Mouse (Mus musculus) macrophage (primary cell): ENCODE data around the gene Epn2. TPM values are rescaled to one million over a fixed set of nuclear protein-coding genes. Genes with fewer than 3 reads are reported as not detected.

Experiments used
- H3K27ac ChIP-seq: fragments of 350-480 bp; formaldehyde crosslinking; 2 replicates; pipeline ENCODE4 v1.9.0; 2021
- H3K36me3 ChIP-seq: fragments of 350-480 bp; formaldehyde crosslinking; 2 replicates; pipeline ENCODE4 v1.9.0; 2021; ENCODE audit errors: inconsistent target
- H3K4me3 ChIP-seq: fragments of 350-480 bp; formaldehyde crosslinking; 2 replicates; pipeline ENCODE4 v1.9.0; 2021; ENCODE audit errors: inconsistent target
- H3K79me2 ChIP-seq: fragments of 350-480 bp; formaldehyde crosslinking; 2 replicates; pipeline ENCODE4 v1.9.0; 2021; ENCODE audit errors: inconsistent target
- WGBS: methylation state at CpG from one replicate; pipeline ENCODE4 v1.1.7; 2026; ENCODE audit warnings: inconsistent platforms; ENCODE audit not compliant: missing documents; 5-methylcytosine and 5-hydroxymethylcytosine counted together
- polyA plus RNA-seq: library from polyadenylated mRNA; stranded (reverse); fragments of 250-400 nt; gene quantifications from 3 replicates; pipeline ENCODE4 v1.2.4, GENCODE M21; 2018; ENCODE audit warnings: inconsistent platforms

Epn2 gene
- polyA plus RNA-seq, 1 experiment from 2014 or later: 0.98 TPM

- Histone ChIP-seq H3K79me2 (peaks cover 32% of the 10 kb centered on the region), H3K36me3 (peaks cover 20% of the 10 kb centered on the region), H3K27ac (no peak overlapping the region), H3K4me3 (no peak overlapping the region)
- 94% methylated on average over 2 of the region's 2 CpGs for WGBS
These were observed 84.0 kb downstream of the Epn2 start for GRCm38 (mm10) chr11:61495528-61495927.

GRCm38 (mm10) chr11:61494129-61494997 lies 85.1 kb downstream of the Epn2 start, which contains the start of gene Mapk7:
Mapk7 (minus strand) TSS chr11:61494406.
- Histone ChIP-seq H3K4me3 (peak within 1 kb of the TSS; percentile 91), H3K27ac (peak within 1 kb of the TSS; percentile 84), H3K36me3 (peaks cover 27% of the 10 kb centered on the region), H3K79me2 (peaks cover 33% of the 10 kb centered on the region)
- WGBS: 2% methylated on average over 55 of the region's 62 CpGs

GRCm38 (mm10) chr11:61493525-61494128 lies 85.9 kb downstream of the Epn2 start:
- H3K27ac ChIP-seq: peak overlapping the region; percentile 84
- H3K4me3 ChIP-seq: peak overlapping the region; percentile 91
- H3K36me3 ChIP-seq: peaks cover 34% of the 10 kb centered on the region
- H3K79me2 ChIP-seq: peaks cover 33% of the 10 kb centered on the region
- 9% methylated on average over 50 of the region's 50 CpGs for WGBS

- peak overlapping the region; percentile 91 for H3K4me3 ChIP-seq
- H3K27ac ChIP-seq: peak overlapping the region; percentile 84
- peaks cover 34% of the 10 kb centered on the region for H3K36me3 ChIP-seq
- 81% methylated on average over 12 of the region's 12 CpGs for WGBS
- H3K79me2 ChIP-seq: peaks cover 33% of the 10 kb centered on the region
These were observed 86.6 kb downstream of the Epn2 start for GRCm38 (mm10) chr11:61492749-61493401.

- H3K36me3 ChIP-seq: peaks cover 34% of the 10 kb centered on the region
These were observed 88.5 kb downstream of the Epn2 start for GRCm38 (mm10) chr11:61490944-61491520.

GRCm38 (mm10) chr11:61489874-61490273 lies 89.6 kb downstream of the Epn2 start:
- 95% methylated on average over 7 of the region's 8 CpGs for WGBS
- Histone ChIP-seq H3K36me3 (peaks cover 34% of the 10 kb centered on the region), H3K4me3 (no peak overlapping the region), H3K79me2 (peaks cover 33% of the 10 kb centered on the region), H3K27ac (no peak overlapping the region)

More at GRCm38 (mm10) chr11:61490944-61491520, 88.5 kb downstream of the Epn2 start:
- WGBS: 95% methylated on average over 20 of the region's 22 CpGs
- Histone ChIP-seq H3K79me2 (peaks cover 33% of the 10 kb centered on the region), H3K4me3 (no peak overlapping the region), H3K27ac (no peak overlapping the region)

GRCm38 (mm10) chr11:61489085-61489484 lies 90.4 kb downstream of the Epn2 start:
- no peak overlapping the region for H3K27ac ChIP-seq
- peaks cover 33% of the 10 kb centered on the region for H3K79me2 ChIP-seq
- no peak overlapping the region for H3K4me3 ChIP-seq
- 94% methylated on average over 2 of the region's 2 CpGs for WGBS
- peaks cover 34% of the 10 kb centered on the region for H3K36me3 ChIP-seq

- H3K4me3 ChIP-seq: no peak overlapping the region
- peaks cover 25% of the 10 kb centered on the region for H3K79me2 ChIP-seq
- H3K27ac ChIP-seq: no peak overlapping the region
- peaks cover 34% of the 10 kb centered on the region for H3K36me3 ChIP-seq
- 93% methylated on average over 7 of the region's 7 CpGs for WGBS
These were observed 91.6 kb downstream of the Epn2 start for GRCm38 (mm10) chr11:61487936-61488335.

- H3K27ac ChIP-seq: no peak overlapping the region
- no peak overlapping the region for H3K4me3 ChIP-seq
- WGBS: 78% methylated on average over 2 of the region's 2 CpGs
- peaks cover 20% of the 10 kb centered on the region for H3K79me2 ChIP-seq
- H3K36me3 ChIP-seq: peaks cover 33% of the 10 kb centered on the region
These were observed 92.1 kb downstream of the Epn2 start for GRCm38 (mm10) chr11:61487401-61487800.

- 94% methylated on average over 14 of the region's 14 CpGs for WGBS
- Histone ChIP-seq H3K36me3 (peaks cover 25% of the 10 kb centered on the region), H3K79me2 (peaks cover 12% of the 10 kb centered on the region; the same call in 1 of the 2 replicates), H3K4me3 (no peak overlapping the region), H3K27ac (no peak overlapping the region)
These were observed 92.8 kb downstream of the Epn2 start for GRCm38 (mm10) chr11:61486458-61487219.

GRCm38 (mm10) chr11:61485541-61486457 lies 93.7 kb downstream of the Epn2 start:
- H3K4me3 ChIP-seq: no peak overlapping the region
- peaks cover 17% of the 10 kb centered on the region for H3K36me3 ChIP-seq
- 90% methylated on average over 22 of the region's 22 CpGs for WGBS
- H3K79me2 ChIP-seq: peaks cover 4% of the 10 kb centered on the region; the same call in 1 of the 2 replicates
- no peak overlapping the region for H3K27ac ChIP-seq

- WGBS: 89% methylated on average over 20 of the region's 20 CpGs
- H3K4me3 ChIP-seq: no peak within 1 kb of the TSS
- H3K27ac ChIP-seq: no peak within 1 kb of the TSS
- H3K36me3 ChIP-seq: peaks cover 10% of the 10 kb centered on the region
- no peaks in the 10 kb centered on the region for H3K79me2 ChIP-seq
These were observed 94.6 kb downstream of the Epn2 start, which contains the start of gene Mfap4 for GRCm38 (mm10) chr11:61484613-61485540. Mfap4 (plus strand) TSS chr11:61485431.
